Mouse (Mus musculus): ENCODE measurements at regions not wholly inside any gene's neighbourhood (a gene's known extent, or its start where the extent isn't known, plus 50 kb on each side); places are given as distances from the start of the nearest gene placed in this dataset.
A peak's percentile ranks its signal among the peaks of the same experiment; 100 is the strongest.

GRCm38 (mm10) chr19:6665264-6666054 is 122.6 kb upstream of the Slc22a12 start:
- no peaks in the 10 kb centered on the region for H3K9me3 ChIP-seq (ENCODE audit: control insufficient read depth, low read length)
- no peak overlapping the region for H3K27ac ChIP-seq (ENCODE audit: low read depth, low read length)
- no peak overlapping the region for H3K4me3 ChIP-seq (ENCODE audit: low read depth, low read length)
- ATAC-seq (ENCODE audit: low FRiP score) = no peak
- H3K4me1 ChIP-seq (replicated peaks; ENCODE audit: control insufficient read depth, insufficient read depth, low read length) = 0 out of 2 replicates have a peak, but pooled peaks cover 2% of the 10 kb centered on the region
- no peaks in the 10 kb centered on the region for H3K36me3 ChIP-seq (ENCODE audit: control insufficient read depth, insufficient read depth, low read length)
- DNase-seq (ENCODE audit: low spot score) = no peak
- H3K9ac ChIP-seq (ENCODE audit: low read depth, low read length) = no peak overlapping the region
- no peaks in the 10 kb centered on the region; the same call in 1 of the 2 replicates for H3K27me3 ChIP-seq (ENCODE audit: control insufficient read depth, insufficient read depth, low read length)
- no peak overlapping the region for H3K4me2 ChIP-seq (replicated peaks; ENCODE audit: low read depth, low read length)
- 79% methylated on average over 15 of the region's 15 CpGs for WGBS

DNA sequence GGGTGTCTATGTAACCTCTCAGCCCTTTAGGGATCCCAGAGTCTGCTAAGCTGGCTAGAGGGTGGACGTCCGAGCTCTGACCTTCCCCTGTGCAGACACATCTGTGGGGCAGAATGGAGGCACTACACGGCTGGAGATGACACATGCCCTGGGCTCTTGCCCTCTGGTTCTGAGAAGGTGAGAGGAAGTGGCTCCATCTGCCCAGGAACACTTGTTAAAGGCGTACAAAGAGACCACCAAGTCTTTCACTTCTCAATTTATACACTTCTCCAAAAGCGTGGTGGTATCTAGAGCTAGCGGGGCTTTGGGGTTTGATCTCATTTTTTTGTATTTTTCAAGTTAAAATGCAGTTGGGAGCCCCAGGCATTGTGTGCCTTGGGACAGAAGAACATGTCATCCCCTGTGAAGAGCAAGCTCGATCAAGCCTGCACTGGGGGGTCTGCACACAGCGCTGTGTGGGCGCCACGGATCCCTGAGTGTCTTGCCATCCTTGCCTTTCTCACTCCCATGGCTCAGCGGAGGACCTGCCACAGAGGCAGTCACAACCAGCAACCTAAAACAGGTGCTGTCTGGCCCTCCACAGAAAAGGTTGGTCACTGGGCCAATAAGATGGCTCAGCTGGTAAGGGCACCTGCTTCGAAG is 121.6 kb upstream of the Slc22a12 start:
- no peak for ATAC-seq (ENCODE audit: low FRiP score)
- Histone ChIP-seq H3K36me3 (ENCODE audit: control insufficient read depth, insufficient read depth, low read length) (no peaks in the 10 kb centered on the region), H3K4me2 (replicated peaks; ENCODE audit: low read depth, low read length) (no peak overlapping the region), H3K9ac (ENCODE audit: low read depth, low read length) (no peak overlapping the region), H3K4me3 (ENCODE audit: low read depth, low read length) (no peak overlapping the region), H3K27ac (ENCODE audit: low read depth, low read length) (no peak overlapping the region), H3K9me3 (ENCODE audit: control insufficient read depth, low read length) (no peaks in the 10 kb centered on the region), H3K27me3 (ENCODE audit: control insufficient read depth, insufficient read depth, low read length) (no peaks in the 10 kb centered on the region; the same call in 1 of the 2 replicates), H3K4me1 (replicated peaks; ENCODE audit: control insufficient read depth, insufficient read depth, low read length) (0 out of 2 replicates have a peak, but pooled peaks cover 2% of the 10 kb centered on the region)
- 85% methylated on average over 12 of the region's 12 CpGs for WGBS
- DNase-seq (ENCODE audit: low spot score) = no peak

- Histone ChIP-seq H3K36me3 (ENCODE audit: control insufficient read depth, insufficient read depth, low read length) (no peaks in the 10 kb centered on the region), H3K4me3 (ENCODE audit: low read depth, low read length) (no peak overlapping the region), H3K4me2 (replicated peaks; ENCODE audit: low read depth, low read length) (no peak overlapping the region), H3K27ac (ENCODE audit: low read depth, low read length) (no peak overlapping the region), H3K4me1 (replicated peaks; ENCODE audit: control insufficient read depth, insufficient read depth, low read length) (0 out of 2 replicates have a peak, but pooled peaks cover 2% of the 10 kb centered on the region), H3K9ac (ENCODE audit: low read depth, low read length) (no peak overlapping the region), H3K9me3 (ENCODE audit: control insufficient read depth, low read length) (no peaks in the 10 kb centered on the region), H3K27me3 (ENCODE audit: control insufficient read depth, insufficient read depth, low read length) (no peaks in the 10 kb centered on the region; the same call in 1 of the 2 replicates)
- ATAC-seq (ENCODE audit: low FRiP score) = peak; percentile 73
- DNase-seq (ENCODE audit: low spot score) = peak; percentile 89
- WGBS = 5% methylated on average over 10 of the region's 10 CpGs
Measured at GRCm38 (mm10) chr19:6663391-6663790, 120.6 kb upstream of the Slc22a12 start.

- Histone ChIP-seq H3K36me3 (ENCODE audit: control insufficient read depth, insufficient read depth, low read length) (no peaks in the 10 kb centered on the region), H3K4me2 (replicated peaks; ENCODE audit: low read depth, low read length) (no peak overlapping the region), H3K27me3 (ENCODE audit: control insufficient read depth, insufficient read depth, low read length) (no peaks in the 10 kb centered on the region; the same call in 1 of the 2 replicates), H3K27ac (ENCODE audit: low read depth, low read length) (no peak overlapping the region), H3K9me3 (ENCODE audit: control insufficient read depth, low read length) (no peaks in the 10 kb centered on the region), H3K4me1 (replicated peaks; ENCODE audit: control insufficient read depth, insufficient read depth, low read length) (0 out of 2 replicates have a peak, but pooled peaks cover 2% of the 10 kb centered on the region), H3K9ac (ENCODE audit: low read depth, low read length) (no peak overlapping the region), H3K4me3 (ENCODE audit: low read depth, low read length) (no peak overlapping the region)
- ATAC-seq (ENCODE audit: low FRiP score) (no peak), DNase-seq (ENCODE audit: low spot score) (no peak)
- 39% methylated on average over 4 of the region's 4 CpGs for WGBS
Measured at GRCm38 (mm10) chr19:6662346-6662939, 119.6 kb upstream of the Slc22a12 start.

- no peak overlapping the region for H3K4me3 ChIP-seq (ENCODE audit: low read depth, low read length)
- H3K4me1 ChIP-seq (replicated peaks; ENCODE audit: control insufficient read depth, insufficient read depth, low read length) = 0 out of 2 replicates have a peak, but pooled peaks cover 2% of the 10 kb centered on the region
- H3K9ac ChIP-seq (ENCODE audit: low read depth, low read length) = no peak overlapping the region
- no peaks in the 10 kb centered on the region for H3K9me3 ChIP-seq (ENCODE audit: control insufficient read depth, low read length)
- no peaks in the 10 kb centered on the region for H3K36me3 ChIP-seq (ENCODE audit: control insufficient read depth, insufficient read depth, low read length)
- no peak overlapping the region for H3K4me2 ChIP-seq (replicated peaks; ENCODE audit: low read depth, low read length)
- H3K27ac ChIP-seq (ENCODE audit: low read depth, low read length) = no peak overlapping the region
- ATAC-seq (ENCODE audit: low FRiP score) (no peak), DNase-seq (ENCODE audit: low spot score) (no peak)
- 70% methylated on average over 2 of the region's 2 CpGs for WGBS
- H3K27me3 ChIP-seq (ENCODE audit: control insufficient read depth, insufficient read depth, low read length) = no peaks in the 10 kb centered on the region; the same call in 1 of the 2 replicates
Measured at GRCm38 (mm10) chr19:6661508-6661871, 118.7 kb upstream of the Slc22a12 start.

- H3K4me3 ChIP-seq (ENCODE audit: low read depth, low read length) = no peak overlapping the region
- DNase-seq (ENCODE audit: low spot score) = no peak
- H3K9ac ChIP-seq (ENCODE audit: low read depth, low read length) = no peak overlapping the region
- H3K9me3 ChIP-seq (ENCODE audit: control insufficient read depth, low read length) = no peaks in the 10 kb centered on the region
- 34% methylated on average over 8 of the region's 8 CpGs for whole genome bisulfite sequencing
- H3K4me1 ChIP-seq (replicated peaks; ENCODE audit: control insufficient read depth, insufficient read depth, low read length) = 0 out of 2 replicates have a peak, but pooled peaks cover 2% of the 10 kb centered on the region
- no peaks in the 10 kb centered on the region for H3K36me3 ChIP-seq (ENCODE audit: control insufficient read depth, insufficient read depth, low read length)
- no peaks in the 10 kb centered on the region; the same call in 1 of the 2 replicates for H3K27me3 ChIP-seq (ENCODE audit: control insufficient read depth, insufficient read depth, low read length)
- H3K4me2 ChIP-seq (replicated peaks; ENCODE audit: low read depth, low read length) = no peak overlapping the region
- no peak for ATAC-seq (ENCODE audit: low FRiP score)
- no peak overlapping the region for H3K27ac ChIP-seq (ENCODE audit: low read depth, low read length)
Measured at GRCm38 (mm10) chr19:6660723-6661507, 118.1 kb upstream of the Slc22a12 start.

DNA sequence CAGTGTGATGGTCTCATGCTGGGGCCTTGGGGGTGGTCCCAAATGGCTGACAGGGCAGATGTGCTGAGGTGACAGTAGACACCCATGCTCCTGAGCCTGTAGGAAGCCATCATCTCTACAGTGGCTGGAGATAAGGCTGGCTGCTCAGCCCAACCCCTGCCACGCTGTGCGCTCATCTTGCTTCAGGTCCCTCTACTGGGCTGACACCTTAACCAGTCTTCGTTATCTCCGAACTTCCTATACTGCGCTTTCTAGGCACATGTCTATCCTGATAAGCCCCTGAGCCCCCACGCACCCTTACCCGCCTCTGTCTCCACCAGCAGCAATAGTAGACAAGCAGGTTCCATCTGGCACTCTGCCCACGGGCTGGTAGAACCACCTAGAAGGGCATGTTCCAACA is 117.3 kb upstream of the Slc22a12 start:
- 88% methylated on average over 8 of the region's 8 CpGs for WGBS
- ATAC-seq (ENCODE audit: low FRiP score) = no peak

DNA sequence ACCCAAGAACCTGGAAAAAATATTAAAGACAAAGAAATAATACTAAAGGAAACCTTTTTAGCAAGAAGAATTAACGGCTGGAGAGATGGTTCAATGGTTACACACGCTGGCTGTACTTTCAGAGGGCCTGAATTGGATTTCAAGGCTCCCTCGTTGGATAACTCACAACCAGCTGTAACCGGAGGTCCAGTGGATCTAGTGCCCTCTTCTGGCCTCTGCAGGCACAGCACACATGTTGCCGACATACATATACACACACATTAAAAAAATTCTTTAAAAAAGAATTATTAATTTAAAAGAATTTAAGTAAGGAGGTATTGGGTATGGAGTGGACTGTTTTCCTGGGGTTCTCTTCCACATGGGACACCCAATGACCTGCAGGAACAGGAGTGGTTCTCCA is 111.7 kb upstream of the Slc22a12 start:
- Histone ChIP-seq H3K27me3 (ENCODE audit: control insufficient read depth, insufficient read depth, low read length) (no peaks in the 10 kb centered on the region), H3K27ac (ENCODE audit: low read depth, low read length) (no peak overlapping the region), H3K9ac (ENCODE audit: low read depth, low read length) (no peak overlapping the region), H3K4me1 (replicated peaks; ENCODE audit: control insufficient read depth, insufficient read depth, low read length) (no peaks in the 10 kb centered on the region), H3K4me2 (replicated peaks; ENCODE audit: low read depth, low read length) (no peak overlapping the region), H3K4me3 (ENCODE audit: low read depth, low read length) (no peak overlapping the region), H3K36me3 (ENCODE audit: control insufficient read depth, insufficient read depth, low read length) (no peaks in the 10 kb centered on the region), H3K9me3 (ENCODE audit: control insufficient read depth, low read length) (no peaks in the 10 kb centered on the region)
- WGBS = 86% methylated on average over 5 of the region's 5 CpGs
- DNase-seq (ENCODE audit: low spot score) (no peak), ATAC-seq (ENCODE audit: low FRiP score) (no peak)

More for the DNA sequence above, 117.3 kb upstream of the Slc22a12 start:
- Histone ChIP-seq H3K4me2 (replicated peaks; ENCODE audit: low read depth, low read length) (no peak overlapping the region), H3K9ac (ENCODE audit: low read depth, low read length) (no peak overlapping the region), H3K36me3 (ENCODE audit: control insufficient read depth, insufficient read depth, low read length) (no peaks in the 10 kb centered on the region), H3K27me3 (ENCODE audit: control insufficient read depth, insufficient read depth, low read length) (no peaks in the 10 kb centered on the region; the same call in 1 of the 2 replicates), H3K9me3 (ENCODE audit: control insufficient read depth, low read length) (no peaks in the 10 kb centered on the region), H3K4me3 (ENCODE audit: low read depth, low read length) (no peak overlapping the region), H3K4me1 (replicated peaks; ENCODE audit: control insufficient read depth, insufficient read depth, low read length) (0 out of 2 replicates have a peak, but pooled peaks cover 2% of the 10 kb centered on the region), H3K27ac (ENCODE audit: low read depth, low read length) (no peak overlapping the region)
- DNase-seq (ENCODE audit: low spot score) = no peak
